Mouse (Mus musculus) heart, embryonic 12.5 days (tissue): Measurements from ENCODE around the gene Mgat5. TPM values are rescaled to one million over a fixed set of nuclear protein-coding genes. Genes with fewer than 3 reads are reported as not detected.

ENCODE experiments used
- ATAC-seq: fragments of 200-750 bp; cut with Nextera tagmentation; 2 replicates; pipeline ENCODE4 v1.8.0; 2017; ENCODE audit warnings: moderate TSS enrichment, moderate library complexity; ENCODE audit not compliant: insufficient number of reproducible peaks, low FRiP score
- H3K27ac ChIP-seq: fragments of 300-500 bp; sonication (generic); 2 replicates; pipeline ENCODE4 v1.5.1; 2016; ENCODE audit warnings: mild to moderate bottlenecking, moderate library complexity; ENCODE audit not compliant: poor library complexity, severe bottlenecking
- H3K27me3 ChIP-seq: fragments of 300-500 bp; sonication (generic); replicated peaks from 2 replicates; pipeline ENCODE4 v1.6.1; 2016; ENCODE audit warnings: mild to moderate bottlenecking, moderate library complexity
- H3K36me3 ChIP-seq: fragments of 300-500 bp; sonication (generic); 2 replicates; pipeline ENCODE4 v1.6.1; 2016; ENCODE audit warnings: mild to moderate bottlenecking, moderate library complexity
- H3K4me1 ChIP-seq: fragments of 300-500 bp; sonication (generic); replicated peaks from 2 replicates; pipeline ENCODE4 v1.6.1; 2016; ENCODE audit warnings: mild to moderate bottlenecking
- H3K4me2 ChIP-seq: fragments of 300-500 bp; sonication (generic); 2 replicates; pipeline ENCODE4 v1.6.1; 2016; ENCODE audit warnings: mild to moderate bottlenecking, moderate library complexity
- H3K4me3 ChIP-seq: fragments of 300-500 bp; sonication (generic); 2 replicates; pipeline ENCODE4 v1.5.1; 2016; ENCODE audit warnings: mild to moderate bottlenecking
- H3K9ac ChIP-seq: fragments of 300-500 bp; sonication (generic); 2 replicates; pipeline ENCODE4 v1.6.1; 2016; ENCODE audit warnings: mild to moderate bottlenecking, moderate library complexity
- H3K9me3 ChIP-seq: fragments of 300-500 bp; sonication (generic); replicated peaks from 2 replicates; pipeline ENCODE4 v1.6.1; 2016; ENCODE audit warnings: mild to moderate bottlenecking, moderate library complexity
- WGBS: fragments of 180-500 bp; shearing (Covaris S2); methylation state at CpG from one replicate; pipeline ENCODE4 v1.1.7; 2016; 5-methylcytosine and 5-hydroxymethylcytosine counted together
- polyA plus RNA-seq: library from polyadenylated mRNA; unstranded; fragments of >200 nt; fragmentation: Nextera tagmentation; extraction: Ambion mirVana; gene quantifications from 2 replicates; pipeline ENCODE4 v1.2.1, GENCODE M21; 2016

The Mgat5 gene
- polyA plus RNA-seq, 1 experiment from 2014 or later, result 4.3 TPM

- Histone ChIP-seq H3K9me3 (0 out of 2 replicates have a peak, but pooled peaks cover 5% of the 10 kb centered on the region), H3K4me2 (no peak overlapping the region), H3K9ac (0 out of 2 replicates have a peak overlapping the region, but pooled peaks have one; percentile 15), H3K4me1 (peaks cover 6% of the 10 kb centered on the region), H3K27ac (no peak overlapping the region), H3K4me3 (no peak overlapping the region), H3K36me3 (peaks cover 41% of the 10 kb centered on the region), H3K27me3 (no peaks in the 10 kb centered on the region)
- no peak for ATAC-seq
- whole genome bisulfite sequencing, result 87% methylated on average over 5 of the region's 5 CpGs
Observed at GRCm38 (mm10) chr1:127365706-127366105, 160.9 kb downstream of the Mgat5 start.

- Histone ChIP-seq H3K4me1 (peaks cover 6% of the 10 kb centered on the region), H3K9me3 (0 out of 2 replicates have a peak, but pooled peaks cover 5% of the 10 kb centered on the region), H3K4me3 (no peak overlapping the region), H3K36me3 (peaks cover 41% of the 10 kb centered on the region), H3K27me3 (no peaks in the 10 kb centered on the region), H3K27ac (no peak overlapping the region), H3K4me2 (no peak overlapping the region), H3K9ac (0 out of 2 replicates have a peak overlapping the region, but pooled peaks have one; percentile 15)
- WGBS, result 72% methylated on average over 10 of the region's 10 CpGs
- no peak for ATAC-seq
Observed at GRCm38 (mm10) chr1:127366111-127366510, 161.3 kb downstream of the Mgat5 start.

DNA sequence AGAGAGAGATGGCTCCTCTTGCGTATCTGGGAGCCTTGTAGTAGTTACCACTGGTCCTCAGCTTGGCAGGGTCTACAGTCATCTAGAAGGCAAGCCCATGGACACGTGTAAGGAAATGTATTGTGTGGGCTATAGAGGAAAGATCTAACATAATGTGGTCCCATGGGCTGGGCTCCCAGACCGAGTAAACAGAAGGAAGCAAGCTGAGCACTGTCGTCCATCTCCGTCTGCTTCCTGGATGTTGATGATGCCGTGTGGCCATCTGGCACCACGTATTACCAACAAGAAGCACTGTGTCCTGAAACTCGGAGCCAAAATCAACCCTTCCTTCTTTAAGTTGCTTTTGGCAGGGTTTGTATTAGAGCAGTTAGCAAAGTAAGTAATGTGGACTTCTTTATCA, 163.7 kb downstream of the Mgat5 start:
- H3K4me1 ChIP-seq, result peaks cover 4% of the 10 kb centered on the region
- H3K27ac ChIP-seq, result no peak overlapping the region
- peak; percentile 60; the same call in 1 of the 2 replicates for ATAC-seq

DNA sequence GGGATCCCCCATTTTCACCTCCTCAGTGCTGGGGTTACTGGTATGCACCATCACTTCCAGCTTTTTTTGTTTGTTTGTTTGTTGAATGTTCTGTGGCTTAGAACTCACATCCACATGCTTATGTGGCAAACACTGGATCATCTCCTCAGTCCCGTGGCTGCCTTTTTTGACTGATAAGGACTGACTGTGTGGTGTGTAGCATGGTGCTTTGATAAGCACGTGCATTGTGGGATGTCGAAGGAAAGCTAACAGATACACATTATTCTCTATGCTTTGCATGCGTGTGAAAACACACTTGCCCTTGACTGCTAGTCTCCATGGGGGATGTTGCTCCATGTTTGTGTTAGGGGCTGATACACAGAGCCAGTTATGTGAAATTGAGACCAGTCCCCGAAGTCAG, 164.7 kb downstream of the Mgat5 start:
- H3K4me1 ChIP-seq, result peaks cover 11% of the 10 kb centered on the region
- WGBS, result 77% methylated on average over 5 of the region's 5 CpGs
- ATAC-seq, result no peak
- no peak overlapping the region for H3K4me3 ChIP-seq
- H3K27ac ChIP-seq, result no peak overlapping the region
- peaks cover 46% of the 10 kb centered on the region for H3K36me3 ChIP-seq
- H3K27me3 ChIP-seq, result no peaks in the 10 kb centered on the region
- H3K4me2 ChIP-seq, result no peak overlapping the region
- H3K9ac ChIP-seq, result no peak overlapping the region
- 0 out of 2 replicates have a peak, but pooled peaks cover 1% of the 10 kb centered on the region for H3K9me3 ChIP-seq

More for the DNA sequence above, 163.7 kb downstream of the Mgat5 start:
- no peak overlapping the region for H3K4me2 ChIP-seq
- no peak overlapping the region for H3K4me3 ChIP-seq
- WGBS, result 58% methylated on average over 8 of the region's 8 CpGs
- peaks cover 49% of the 10 kb centered on the region for H3K36me3 ChIP-seq
- H3K27me3 ChIP-seq, result no peaks in the 10 kb centered on the region
- H3K9ac ChIP-seq, result no peak overlapping the region
- H3K9me3 ChIP-seq, result 0 out of 2 replicates have a peak, but pooled peaks cover 5% of the 10 kb centered on the region

GRCm38 (mm10) chr1:127372096-127372495, 167.3 kb downstream of the Mgat5 start:
- WGBS, result 71% methylated on average over 4 of the region's 4 CpGs
- ATAC-seq, result no peak
- no peaks in the 10 kb centered on the region for H3K27me3 ChIP-seq

GRCm38 (mm10) chr1:127373559-127373958, 168.7 kb downstream of the Mgat5 start:
- H3K36me3 ChIP-seq, result peaks cover 25% of the 10 kb centered on the region
- H3K4me2 ChIP-seq, result no peak overlapping the region
- H3K9ac ChIP-seq, result no peak overlapping the region
- H3K27ac ChIP-seq, result no peak overlapping the region
- ATAC-seq, result no peak
- 82% methylated on average over 5 of the region's 5 CpGs for WGBS
- H3K27me3 ChIP-seq, result no peaks in the 10 kb centered on the region
- peaks cover 20% of the 10 kb centered on the region for H3K4me1 ChIP-seq
- no peaks in the 10 kb centered on the region for H3K9me3 ChIP-seq
- no peak overlapping the region for H3K4me3 ChIP-seq

More at GRCm38 (mm10) chr1:127372096-127372495, 167.3 kb downstream of the Mgat5 start:
- no peak overlapping the region for H3K4me2 ChIP-seq
- peaks cover 29% of the 10 kb centered on the region for H3K36me3 ChIP-seq
- H3K9me3 ChIP-seq, result no peaks in the 10 kb centered on the region
- no peak overlapping the region for H3K27ac ChIP-seq
- no peak overlapping the region for H3K9ac ChIP-seq
- no peak overlapping the region for H3K4me3 ChIP-seq
- H3K4me1 ChIP-seq, result peaks cover 15% of the 10 kb centered on the region

DNA sequence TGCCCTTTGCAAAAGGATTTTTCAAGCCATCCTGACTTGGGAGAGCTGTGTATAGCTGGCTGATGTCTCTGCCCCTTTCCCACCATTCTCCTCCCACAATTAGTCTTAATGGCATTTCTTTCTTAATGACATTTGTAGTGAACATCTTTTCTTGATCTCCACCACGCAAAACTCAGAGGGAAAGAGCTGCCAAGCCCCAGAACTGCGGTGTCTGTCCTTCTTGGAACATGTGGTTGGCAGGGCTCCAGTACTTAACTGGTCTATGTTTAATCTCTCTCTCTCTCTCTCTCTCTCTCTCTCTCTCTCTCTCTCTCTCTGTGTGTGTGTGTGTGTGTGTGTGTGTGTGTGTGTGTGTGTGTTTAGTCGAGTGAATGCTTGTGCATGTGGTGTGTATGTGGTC, 169.3 kb downstream of the Mgat5 start:
- no peak overlapping the region for H3K4me3 ChIP-seq
- H3K4me1 ChIP-seq, result peaks cover 20% of the 10 kb centered on the region
- H3K4me2 ChIP-seq, result no peak overlapping the region
- no peaks in the 10 kb centered on the region for H3K9me3 ChIP-seq
- no peak for ATAC-seq
- peaks cover 20% of the 10 kb centered on the region for H3K36me3 ChIP-seq
- WGBS, result 51% methylated on average over 3 of the region's 3 CpGs
- no peak overlapping the region for H3K9ac ChIP-seq
- H3K27me3 ChIP-seq, result no peaks in the 10 kb centered on the region
- H3K27ac ChIP-seq, result no peak overlapping the region

GRCm38 (mm10) chr1:127380140-127380539, 175.3 kb downstream of the Mgat5 start:
- H3K9me3 ChIP-seq, result no peaks in the 10 kb centered on the region
- H3K9ac ChIP-seq, result no peak overlapping the region
- H3K4me1 ChIP-seq, result peaks cover 13% of the 10 kb centered on the region
- H3K4me2 ChIP-seq, result no peak overlapping the region
- no peak overlapping the region for H3K4me3 ChIP-seq
- H3K27ac ChIP-seq, result no peak overlapping the region
- peaks cover 11% of the 10 kb centered on the region for H3K36me3 ChIP-seq
- 63% methylated on average over 4 of the region's 4 CpGs for WGBS
- ATAC-seq, result no peak
- H3K27me3 ChIP-seq, result no peaks in the 10 kb centered on the region

DNA sequence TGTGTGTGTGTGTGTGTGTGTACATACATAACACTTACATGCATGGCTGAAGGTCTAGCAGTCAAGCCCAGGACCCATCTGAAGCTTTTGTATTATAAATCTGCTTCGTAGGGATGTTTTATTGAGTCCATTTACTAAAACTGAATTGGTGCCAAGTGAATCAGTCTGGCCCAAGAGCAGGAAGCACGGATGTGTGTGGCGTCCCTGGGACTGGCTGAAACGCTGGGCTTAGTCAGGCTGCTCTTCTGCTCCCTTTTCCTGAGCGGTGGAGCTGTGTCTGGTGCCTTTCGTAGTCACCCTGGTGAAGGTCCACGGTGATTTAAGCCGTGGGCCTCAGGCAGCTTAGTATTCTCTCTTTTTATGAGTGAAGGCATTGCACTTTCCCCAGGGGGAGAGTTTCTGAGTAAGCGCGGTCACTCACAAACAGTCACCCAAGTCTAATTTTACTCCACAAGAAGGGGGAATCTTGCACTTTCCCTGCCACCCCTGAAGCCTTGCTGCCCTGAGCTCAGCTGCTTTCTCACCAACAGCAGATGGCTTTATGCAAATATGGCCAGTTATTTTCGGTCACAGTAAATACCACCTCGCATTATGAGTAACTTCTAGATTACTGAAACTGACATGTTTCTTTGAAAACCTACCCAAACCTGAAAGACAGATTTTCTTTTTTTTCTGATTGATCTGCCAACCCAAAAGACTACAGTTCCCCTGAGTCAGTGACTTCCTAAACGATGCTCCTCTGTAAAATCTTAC, 176.1 kb downstream of the Mgat5 start:
- H3K9ac ChIP-seq, result no peak overlapping the region

GRCm38 (mm10) chr1:127383071-127383470, 178.3 kb downstream of the Mgat5 start:
- Histone ChIP-seq H3K27me3 (no peaks in the 10 kb centered on the region), H3K9me3 (no peaks in the 10 kb centered on the region), H3K4me2 (no peak overlapping the region), H3K36me3 (peaks cover 24% of the 10 kb centered on the region), H3K4me3 (no peak overlapping the region), H3K4me1 (peaks cover 6% of the 10 kb centered on the region; the same call in 1 of the 2 replicates), H3K27ac (no peak overlapping the region), H3K9ac (no peak overlapping the region)
- 87% methylated on average over 7 of the region's 7 CpGs for WGBS
- ATAC-seq, result no peak

More for the DNA sequence above, 176.1 kb downstream of the Mgat5 start:
- Histone ChIP-seq H3K4me3 (no peak overlapping the region), H3K36me3 (peaks cover 11% of the 10 kb centered on the region), H3K27me3 (no peaks in the 10 kb centered on the region), H3K4me1 (peaks cover 13% of the 10 kb centered on the region), H3K27ac (no peak overlapping the region), H3K9me3 (no peaks in the 10 kb centered on the region), H3K4me2 (no peak overlapping the region)
- ATAC-seq, result no peak
- 63% methylated on average over 13 of the region's 13 CpGs for WGBS

DNA sequence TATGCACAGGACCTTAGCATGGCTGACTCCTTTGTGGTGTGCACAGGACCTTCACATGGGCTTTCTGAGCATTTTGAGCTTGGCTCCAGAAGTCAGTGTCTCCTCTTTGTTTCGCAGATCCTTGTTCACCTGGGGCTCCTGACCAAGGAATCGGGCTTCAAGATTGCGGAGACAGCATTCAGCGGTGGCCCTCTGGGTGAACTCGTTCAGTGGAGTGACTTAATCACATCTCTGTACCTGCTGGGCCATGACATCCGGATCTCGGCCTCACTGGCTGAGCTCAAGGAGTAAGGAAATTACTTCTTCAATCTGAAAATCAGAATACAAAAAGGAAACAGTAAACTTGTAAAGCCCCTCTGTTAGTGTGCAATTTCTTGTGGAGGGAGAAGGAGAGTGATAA, 182.4 kb downstream of the Mgat5 start:
- H3K9ac ChIP-seq, result no peak overlapping the region
- H3K4me1 ChIP-seq, result no peaks in the 10 kb centered on the region
- no peaks in the 10 kb centered on the region for H3K27me3 ChIP-seq
- ATAC-seq, result no peak
- peaks cover 3% of the 10 kb centered on the region; the same call in 1 of the 2 replicates for H3K9me3 ChIP-seq
- H3K4me3 ChIP-seq, result no peak overlapping the region
- H3K36me3 ChIP-seq, result peaks cover 59% of the 10 kb centered on the region
- no peak overlapping the region for H3K4me2 ChIP-seq
- no peak overlapping the region for H3K27ac ChIP-seq
- 84% methylated on average over 7 of the region's 7 CpGs for WGBS
